Mouse (Mus musculus) lung, adult 2 months (tissue): ENCODE results near the gene Fstl1.

Source experiments
- CTCF ChIP-seq: fragments of 200-500 bp; IDR thresholded peaks from 2 replicates; pipeline ENCODE4 v1.5.1; 2011; ENCODE audit warnings: mild to moderate bottlenecking, low read length, control low read depth; ENCODE audit not compliant: insufficient read depth
- POLR2A ChIP-seq: fragments of 200-500 bp; IDR thresholded peaks from 2 replicates; pipeline ENCODE4 v1.6.1; 2011; ENCODE audit warnings: low read depth, mild to moderate bottlenecking, control low read depth, low read length, borderline replicate concordance; ENCODE audit errors: extremely low read depth

GRCm38 (mm10) chr16:37863876-37864275 is 87.2 kb downstream of the Fstl1 start:
- no peak for TF ChIP-seq CTCF
- TF ChIP-seq POLR2A = no peak
